Comparison of ENCODE assay signal across 14 mouse cellular contexts in genomic region chr17:46091899-46092298, GRCm38 (mm10).
"Had no signal": no experiment of that assay in that cellular context is flagged by ENCODE, and none has a peak within 500 bp of the region (broad histone marks: within the 10 kb centered on the region; RNA-seq: fewer than 3 reads in every experiment).

No protein-coding gene starts in this region.

- H3K4me3 ChIP-seq: kidney, embryonic 15.5 days; left cerebral cortex, adult 2 months; limb, embryonic 15.5 days; liver, embryonic 12.5 days; lung, embryonic 15.5 days; megakaryocyte, embryonic 14.5 days; midbrain, embryonic 12.5 days had no signal

- H3K9ac ChIP-seq: kidney, embryonic 15.5 days; limb, embryonic 15.5 days; liver, embryonic 12.5 days; lung, embryonic 15.5 days; midbrain, embryonic 12.5 days had no signal

- DNase-seq: kidney, adult 18-20 months; kidney, postnatal 14 days; lung, postnatal 14 days; right cerebral cortex, adult 18-20 months; right cerebral cortex, postnatal 25 days had no signal

- H3K4me2 ChIP-seq: kidney, embryonic 15.5 days; limb, embryonic 15.5 days; liver, embryonic 12.5 days; lung, embryonic 15.5 days; midbrain, embryonic 12.5 days had no signal

- H3K36me3 ChIP-seq: kidney, embryonic 15.5 days; limb, embryonic 15.5 days; liver, embryonic 12.5 days; lung, embryonic 15.5 days; midbrain, embryonic 12.5 days had no signal

- H3K27ac ChIP-seq: kidney, embryonic 15.5 days; left cerebral cortex, adult 2 months; limb, embryonic 15.5 days; liver, embryonic 12.5 days; lung, embryonic 15.5 days; macrophage; midbrain, embryonic 12.5 days had no signal

- ATAC-seq: liver, embryonic 12.5 days; midbrain, embryonic 16.5 days had no signal

- H3K4me1 ChIP-seq: midbrain, embryonic 12.5 days had no signal

- H3K9me3 ChIP-seq: kidney, embryonic 15.5 days; limb, embryonic 15.5 days; liver, embryonic 12.5 days; lung, embryonic 15.5 days; midbrain, embryonic 12.5 days had no signal

- H3K27me3 ChIP-seq: limb, embryonic 15.5 days; midbrain, embryonic 12.5 days had no signal
